Mouse (Mus musculus) frontal cortex, adult (tissue): ENCODE results near the gene Kcnma1.
A peak's percentile ranks its signal among the peaks of the same experiment; 100 is the strongest.

Experiments
- ATAC-seq: cut with Nextera tagmentation; 2 replicates; pipeline ENCODE4 v1.9.2; 2017; ENCODE audit warnings: mild to moderate bottlenecking, moderate library complexity, mixed read lengths; ENCODE audit not compliant: low TSS enrichment

Gene Kcnma1

DNA sequence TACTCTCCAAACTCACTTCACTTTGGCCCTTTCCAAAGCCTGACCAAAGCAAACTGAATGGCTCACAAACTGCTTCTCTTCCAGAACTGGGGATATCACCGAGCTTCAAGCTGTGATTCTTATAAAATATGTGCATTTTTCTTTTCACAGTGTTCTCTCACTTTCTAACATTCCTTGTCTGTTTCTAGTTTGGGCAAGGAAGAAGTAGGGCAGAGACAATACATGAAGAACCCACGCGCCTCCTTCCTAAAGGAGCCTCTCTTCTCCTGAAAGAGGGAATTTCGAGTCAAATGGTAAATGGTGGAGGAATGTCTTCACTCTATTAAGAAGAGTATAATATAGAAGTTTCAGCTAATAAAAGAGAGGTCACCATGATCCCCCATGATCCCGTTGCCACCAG is 709.0 kb downstream of the Kcnma1 start:
- peak; percentile 90 for ATAC-seq

DNA sequence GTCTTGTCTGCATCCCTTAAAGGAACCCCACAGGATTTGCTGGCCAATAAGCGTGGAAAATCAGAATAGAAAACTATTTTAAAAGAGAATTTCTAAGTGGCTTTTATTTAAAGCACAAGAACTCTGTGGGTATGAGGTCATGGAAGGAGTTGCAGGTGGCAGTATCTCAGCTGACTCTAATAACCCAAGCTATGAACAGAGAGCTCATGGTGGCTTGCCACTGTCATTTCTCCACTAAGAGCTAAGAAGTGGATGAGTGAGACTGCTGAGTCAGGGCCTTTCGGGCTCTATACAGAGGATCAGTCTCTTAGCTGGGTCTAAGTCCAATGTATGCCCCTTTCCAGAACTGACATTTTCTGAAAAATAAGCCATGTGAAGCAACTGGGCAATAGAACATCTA is 713.8 kb downstream of the Kcnma1 start:
- no peak for ATAC-seq

DNA sequence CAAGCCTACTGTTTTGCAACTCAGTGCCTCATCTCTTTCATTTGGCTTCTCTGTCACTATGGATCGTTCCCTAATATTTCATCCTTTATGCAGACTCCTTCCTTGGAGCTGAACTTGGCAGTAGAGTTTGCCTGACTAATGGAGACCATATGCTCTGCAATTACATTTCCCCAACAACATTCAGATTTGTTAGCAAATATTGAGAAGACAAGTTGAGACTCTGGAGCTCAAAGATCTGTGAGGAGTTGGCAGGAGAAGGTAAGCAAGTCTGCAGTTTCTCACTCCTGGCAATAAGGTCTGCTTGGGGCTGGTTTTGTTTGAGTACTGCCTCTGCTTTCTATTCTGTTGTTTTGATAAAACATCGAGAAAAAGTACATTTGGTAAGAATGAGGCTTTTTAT is 723.7 kb downstream of the Kcnma1 start:
- ATAC-seq = peak; percentile 16; the same call in 1 of the 2 replicates

DNA sequence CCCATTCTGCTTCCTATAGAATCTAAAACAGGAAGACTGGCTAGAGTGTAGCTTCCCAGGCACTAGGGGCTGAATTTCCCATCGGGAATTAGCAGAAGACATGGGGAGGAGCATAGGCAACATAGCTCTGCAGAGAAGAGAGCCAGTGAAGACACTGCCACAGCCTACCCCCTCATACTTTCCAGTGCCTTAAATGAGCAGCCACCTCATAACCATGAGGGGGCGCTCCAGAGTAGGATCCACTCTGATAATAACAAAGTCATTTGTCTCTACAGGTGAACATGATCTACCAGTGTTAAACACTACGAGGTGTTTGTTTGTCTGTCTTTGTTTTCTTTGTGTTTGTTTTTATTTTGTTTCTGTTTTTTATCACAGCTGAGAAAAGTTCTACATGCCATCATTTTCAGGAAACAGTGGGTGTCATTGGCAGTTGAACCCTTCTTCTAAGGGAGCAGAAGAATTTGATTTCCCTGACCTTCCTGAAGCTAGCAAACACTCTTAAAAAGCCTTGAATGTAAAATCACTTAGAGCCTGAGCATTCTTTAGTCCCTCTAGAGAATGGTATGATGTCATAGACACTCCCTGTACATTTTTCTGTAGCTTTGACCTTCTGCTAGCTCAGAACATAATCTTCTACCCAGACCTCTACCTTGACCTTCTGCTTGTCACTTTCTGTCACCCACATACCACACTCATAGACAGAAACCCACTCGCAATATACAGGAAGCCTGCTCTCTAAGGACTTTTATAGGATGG is 747.6 kb downstream of the Kcnma1 start:
- ATAC-seq = peak; percentile 52; the same call in 1 of the 2 replicates

DNA sequence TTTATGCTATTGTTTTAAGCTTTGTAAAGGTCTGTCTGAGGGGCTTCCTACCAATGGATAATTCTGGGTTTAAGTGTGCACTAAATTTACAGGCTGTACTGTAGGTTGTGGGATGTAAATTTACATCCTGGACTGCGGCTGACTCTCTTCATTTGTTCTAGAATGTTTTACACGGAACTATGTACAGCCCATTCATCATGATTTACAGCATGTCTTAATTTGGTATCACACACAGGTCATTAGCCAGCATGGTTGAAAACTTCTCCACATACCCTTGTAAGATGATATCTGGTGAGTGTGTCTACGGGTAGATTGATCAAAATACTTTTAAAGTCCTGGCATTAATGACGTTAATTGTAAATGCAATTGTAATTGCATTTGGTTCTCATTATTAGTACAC is 761.1 kb downstream of the Kcnma1 start:
- ATAC-seq = no peak

DNA sequence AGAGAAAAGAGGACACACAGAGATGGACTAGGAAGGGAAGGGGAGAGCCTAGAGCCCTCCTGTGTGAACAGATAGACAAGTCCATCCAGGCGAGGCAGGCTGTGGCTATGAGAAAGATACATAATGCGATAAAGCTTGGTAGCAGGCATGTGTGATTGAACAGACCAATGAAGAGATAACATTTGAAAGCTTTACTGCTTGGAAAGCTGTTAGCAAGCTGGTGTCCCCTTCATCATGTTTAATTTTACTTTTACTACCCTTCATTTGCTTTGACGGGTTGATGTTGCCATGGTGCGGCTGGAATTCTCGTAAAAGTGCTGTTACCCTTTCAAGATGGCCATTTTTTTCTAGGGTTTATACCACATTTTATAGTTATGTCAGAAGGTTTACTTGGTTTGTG is 769.8 kb downstream of the Kcnma1 start:
- ATAC-seq = no peak

DNA sequence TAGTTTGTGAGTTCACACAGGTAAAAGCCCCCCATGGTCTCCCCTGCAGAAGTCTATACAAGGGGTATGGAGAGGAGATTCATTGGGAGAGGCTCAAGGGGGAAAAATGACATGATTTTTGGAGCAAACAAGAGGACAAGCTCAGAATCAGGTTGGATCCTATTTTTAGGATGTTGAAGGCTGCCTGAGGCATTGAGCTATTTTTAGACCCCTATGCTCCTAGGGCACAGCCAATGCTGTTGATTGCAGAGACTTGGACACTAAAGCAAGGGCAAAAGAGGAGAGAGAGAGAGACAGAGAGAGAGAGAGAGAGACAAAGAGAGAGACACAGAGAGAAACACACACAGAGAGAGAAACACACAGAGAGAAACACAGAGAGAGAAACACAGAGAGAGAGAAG is 770.4 kb downstream of the Kcnma1 start:
- no peak for ATAC-seq
